Mouse (Mus musculus) right cerebral cortex, postnatal 4 days (tissue): ENCODE measurements around the gene Wdr12.
"Not testable (repeated sequence)": the region's sequence is repeated elsewhere in the genome, so short reads cannot be mapped to it uniquely, and the experiment has no call there.

Experiments
- DNase-seq: peaks from one replicate; pipeline ENCODE4 v3.0.0-alpha.2; 2022

The Wdr12 gene

DNA sequence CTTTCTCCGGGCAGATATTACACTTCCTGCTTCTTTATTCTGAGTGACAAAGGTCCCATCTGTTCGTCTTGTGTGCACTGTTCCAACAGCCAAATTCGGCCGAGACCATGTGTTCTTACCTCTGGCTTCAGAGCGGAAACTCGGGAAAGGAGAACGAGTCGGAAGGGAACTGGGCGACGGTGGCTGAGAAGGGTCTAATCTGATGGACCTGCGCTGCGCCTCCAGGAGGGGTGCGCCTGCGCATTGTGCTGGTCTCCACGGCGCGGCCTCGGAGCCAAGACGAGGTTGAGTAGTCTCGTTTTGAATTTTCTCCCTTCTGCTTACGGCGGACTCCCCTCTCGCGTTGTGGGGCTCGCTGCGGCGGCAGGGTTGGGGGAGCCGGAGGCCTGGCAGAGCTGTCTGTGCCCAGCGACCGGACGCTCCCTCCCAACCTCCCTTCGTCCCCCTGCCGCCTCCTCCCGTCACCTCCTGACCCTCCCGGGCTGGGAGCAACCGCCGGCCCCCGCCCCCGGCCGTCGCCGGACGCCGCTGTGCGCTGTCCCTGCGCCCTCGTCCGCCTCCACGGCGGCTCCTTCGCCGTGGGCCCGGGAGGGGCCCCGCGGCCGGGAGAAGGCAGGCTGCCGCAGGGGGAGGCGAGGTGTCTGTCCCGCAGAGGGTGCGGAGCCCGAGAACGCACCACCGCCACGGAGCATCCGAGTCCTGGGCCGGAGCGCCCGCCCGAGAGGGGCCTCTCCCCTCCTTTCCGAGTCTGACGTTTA, at the start of gene Wdr12, which contains the start of gene Carf:
Gene Wdr12, minus strand, starts transcription at position 622 of the 758 bp plus-strand sequence.
Gene Carf, plus strand, starts transcription at position 224 of the 758 bp plus-strand sequence.
- peak; percentile 98 for DNase-seq

GRCm38 (mm10) chr1:60137346-60137745, 38.9 kb upstream of the Wdr12 start:
- DNase-seq: no peak

- DNase-seq: no peak
Measured at GRCm38 (mm10) chr1:60117721-60118455, 19.4 kb upstream of the Wdr12 start.

- no peak for DNase-seq
Measured at GRCm38 (mm10) chr1:60104582-60104981, 6.1 kb upstream of the Wdr12 start.

DNA sequence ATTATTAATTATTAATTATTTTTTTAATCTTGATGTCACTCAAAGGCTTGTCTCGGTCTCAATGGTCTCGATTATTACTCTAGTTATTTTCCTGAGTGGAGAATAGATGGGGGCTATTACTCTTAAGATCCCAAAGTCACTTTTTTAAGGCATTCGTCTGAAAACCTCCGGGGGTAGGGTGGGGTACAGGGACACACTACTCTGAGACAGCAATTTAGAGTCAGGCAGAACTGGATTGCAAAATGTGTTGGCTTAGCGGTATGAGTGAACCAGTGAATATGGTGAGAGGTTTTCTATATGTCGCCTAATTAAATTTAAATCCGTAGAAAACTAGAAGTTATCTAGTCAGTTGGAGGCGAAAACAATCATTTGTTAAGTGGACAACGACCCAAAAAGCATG, 394 bp upstream of the Wdr12 start:
- no peak for DNase-seq

DNA sequence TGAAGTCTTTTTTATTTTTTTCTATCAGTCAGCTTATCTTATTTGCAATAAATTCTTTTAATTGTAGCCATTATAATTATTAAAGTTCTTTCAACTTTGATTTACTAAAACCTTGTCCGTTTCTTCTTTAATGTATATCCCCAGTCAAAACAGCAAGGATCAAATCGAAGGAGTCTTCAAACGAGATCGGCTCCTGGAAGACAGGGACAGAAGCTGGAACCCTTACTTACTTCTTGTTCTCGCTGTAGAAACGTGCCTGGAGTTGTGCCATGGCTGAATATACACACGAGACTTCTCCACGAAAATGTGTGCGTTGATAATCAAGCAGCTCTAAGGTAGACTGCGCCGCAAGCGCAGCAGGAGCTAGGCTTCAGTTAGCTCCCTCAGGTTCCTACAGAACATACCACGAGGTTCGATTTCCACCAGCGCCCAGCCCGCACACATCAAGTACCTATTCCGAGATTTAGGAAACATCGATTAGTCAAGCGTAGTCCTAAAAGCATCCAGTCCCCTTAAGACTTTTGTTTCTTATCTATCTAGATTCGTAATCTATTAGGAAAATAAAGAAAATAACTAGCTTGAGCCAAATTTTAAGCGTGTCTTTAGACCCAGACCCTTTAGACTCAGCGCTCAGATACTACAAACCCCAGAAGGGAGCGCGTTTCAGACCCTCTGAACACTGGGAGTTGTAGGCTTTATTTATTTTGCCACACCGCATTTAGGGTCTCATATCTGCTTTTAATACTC, 995 bp downstream of the Wdr12 start:
- DNase-seq: peak; percentile 58

GRCm38 (mm10) chr1:60096572-60097276, 1.7 kb downstream of the Wdr12 start:
- DNase-seq: peak; percentile 2

DNA sequence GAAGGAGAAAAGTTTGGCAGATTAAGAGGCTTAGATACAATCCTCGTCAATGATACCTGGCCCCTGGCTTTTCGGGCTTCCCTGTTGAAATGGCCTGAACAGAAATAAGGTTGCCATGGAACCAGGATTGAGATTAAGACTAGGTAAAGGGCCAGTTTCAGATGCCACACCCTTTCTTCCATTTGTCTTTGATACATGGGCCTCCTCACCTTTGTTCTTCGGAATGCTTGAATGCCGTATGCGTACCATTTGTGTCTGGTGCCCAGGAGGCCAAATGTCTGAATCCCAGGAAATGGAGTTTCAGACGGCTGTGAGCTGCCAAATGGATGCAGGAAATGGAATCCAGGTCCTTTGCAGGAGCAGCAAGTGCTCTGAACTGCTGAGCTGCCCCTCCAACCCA, 22.0 kb downstream of the Wdr12 start:
- DNase-seq: no peak

GRCm38 (mm10) chr1:60075590-60075989, 22.9 kb downstream of the Wdr12 start:
- DNase-seq: no peak

DNA sequence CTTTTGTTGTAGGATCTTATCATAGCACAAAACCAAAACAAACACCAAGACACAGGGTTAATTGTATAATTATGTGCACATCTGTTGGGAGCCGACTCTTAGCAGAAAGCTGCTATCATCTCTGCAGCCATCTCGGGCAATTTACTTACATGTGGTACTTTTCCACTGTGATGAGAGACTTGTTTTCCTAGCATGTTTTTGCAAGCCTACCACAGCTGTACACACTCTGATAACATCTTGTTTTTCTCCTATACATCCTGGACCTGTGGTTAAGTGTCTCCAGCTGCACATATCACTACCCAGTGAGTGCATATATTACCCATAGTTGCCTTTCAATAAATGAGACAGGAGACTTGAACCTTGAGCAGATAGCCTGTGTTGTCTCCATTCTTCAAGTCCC, 23.5 kb downstream of the Wdr12 start:
- DNase-seq: no peak

DNA sequence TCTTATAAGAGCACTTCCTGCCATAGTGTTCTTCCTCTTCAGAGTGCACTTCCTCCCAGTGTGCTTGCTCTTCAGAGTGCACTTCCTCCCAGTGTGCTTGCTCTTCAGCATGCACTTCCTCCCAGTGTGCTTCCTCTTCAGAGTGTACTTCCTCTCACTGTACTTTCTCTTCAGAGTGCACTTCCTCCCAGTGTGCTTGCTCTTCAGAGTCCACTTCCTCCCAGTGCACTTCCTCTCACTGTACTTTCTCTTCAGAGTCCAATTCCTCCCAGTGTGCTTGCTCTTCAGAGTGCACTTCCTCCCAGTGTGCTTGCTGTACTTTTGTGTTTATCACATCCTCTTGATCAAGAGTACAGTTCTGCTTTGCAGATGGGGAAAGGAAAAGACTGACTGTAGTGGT, 27.7 kb downstream of the Wdr12 start:
- DNase-seq: not testable (repeated sequence)

DNA sequence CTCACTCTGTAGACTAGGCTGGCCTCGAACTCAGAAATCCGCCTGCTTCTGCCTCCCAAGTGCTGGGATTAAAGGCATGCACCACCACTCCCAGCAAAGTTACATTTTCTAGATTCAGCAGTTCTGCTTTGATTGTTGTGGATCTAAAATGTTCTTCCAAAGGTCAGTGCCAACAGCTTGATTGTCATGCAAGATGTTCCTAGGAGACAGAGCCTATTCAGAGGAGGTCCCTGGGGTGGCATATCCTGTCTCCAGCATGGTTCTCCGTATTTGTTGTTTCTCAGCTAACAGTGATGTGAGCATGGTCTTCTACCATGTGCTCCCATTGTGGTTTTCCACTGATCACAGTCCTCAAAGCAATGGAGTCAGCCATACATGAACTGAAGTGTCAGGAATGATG, 42.1 kb downstream of the Wdr12 start:
- no peak for DNase-seq

GRCm38 (mm10) chr1:60054659-60055058, 43.8 kb downstream of the Wdr12 start:
- DNase-seq: no peak

DNA sequence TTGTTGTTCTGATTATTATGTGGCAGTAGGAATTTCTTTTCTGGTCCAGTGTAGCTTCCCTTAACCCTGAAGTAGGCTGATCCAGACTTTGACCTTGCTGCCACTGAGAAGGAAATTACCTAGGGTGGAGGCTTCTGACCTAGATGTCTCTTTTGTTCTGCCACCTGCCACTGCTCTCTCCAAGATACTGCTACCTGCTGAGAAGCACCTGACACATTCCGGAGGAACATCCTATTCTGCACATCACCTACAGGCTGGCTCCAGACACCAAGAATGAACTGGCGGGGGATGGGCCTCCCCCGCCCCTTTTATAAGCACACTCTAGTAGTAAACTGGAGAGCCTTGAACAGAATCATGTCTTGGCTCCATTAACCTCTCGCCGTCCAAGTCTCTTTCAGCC, 51.0 kb downstream of the Wdr12 start:
- DNase-seq: not testable (repeated sequence)

GRCm38 (mm10) chr1:60044595-60044994, 53.9 kb downstream of the Wdr12 start:
- DNase-seq: no peak

DNA sequence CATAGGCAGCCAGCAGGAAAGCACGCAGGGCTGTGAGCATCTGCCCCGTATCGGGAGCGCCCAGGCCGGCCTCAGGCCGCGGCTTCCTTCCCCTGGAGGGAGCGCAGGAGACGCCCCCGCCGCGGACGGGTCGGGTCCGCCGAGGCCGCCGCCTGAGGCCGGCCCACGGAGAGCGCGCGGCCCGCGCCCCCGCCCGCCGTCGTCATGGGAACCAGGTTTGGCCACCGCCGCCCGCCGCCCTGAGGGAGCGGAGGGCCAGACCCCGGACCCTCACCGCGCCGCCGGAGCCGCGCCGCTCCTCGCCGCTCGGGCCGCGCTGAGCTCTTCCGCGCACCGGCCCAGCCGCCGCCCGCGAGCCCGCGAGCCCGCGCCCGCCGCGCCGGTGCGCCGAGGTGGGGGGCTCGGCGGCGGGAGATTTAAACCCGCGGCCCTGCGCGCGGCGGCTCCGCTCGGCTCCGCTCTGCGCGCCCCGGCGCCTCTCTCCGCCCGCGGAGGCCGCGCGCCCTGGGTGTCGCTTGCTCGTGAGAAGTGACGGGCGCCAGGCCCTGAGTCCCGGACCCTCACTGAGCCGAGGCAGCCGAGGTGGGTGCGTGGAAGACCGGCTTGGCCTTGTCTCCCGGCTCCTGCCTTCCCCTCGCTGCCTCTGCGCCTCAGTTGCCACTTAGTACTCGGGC, 55.5 kb downstream of the Wdr12 start, which contains the start of gene Ica1l:
Gene Ica1l, minus strand, starts transcription at position 389 of the 674 bp plus-strand sequence.
- peak; percentile 65 for DNase-seq

DNA sequence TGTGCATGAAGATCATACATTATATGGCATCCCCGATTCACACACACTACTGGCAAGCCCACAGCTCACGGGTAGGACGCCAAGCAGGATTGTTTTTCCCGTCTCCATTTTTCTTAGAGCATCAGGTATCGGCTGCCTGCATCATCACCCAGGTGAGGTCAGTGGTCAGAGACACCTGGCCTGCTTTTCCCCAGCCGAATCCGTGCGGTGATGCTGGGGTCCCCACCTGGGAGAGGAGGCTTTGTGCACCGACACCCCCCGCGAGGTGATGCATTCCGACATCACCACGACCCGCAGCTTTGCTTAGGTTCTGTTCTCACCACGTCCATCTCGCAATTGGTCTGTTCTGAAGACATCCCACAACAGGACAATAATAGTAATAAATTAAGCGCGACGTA, 56.0 kb downstream of the Wdr12 start:
- DNase-seq: peak; percentile 33

GRCm38 (mm10) chr1:60035044-60035443, 63.4 kb downstream of the Wdr12 start:
- DNase-seq: no peak
